In genomic region chr8:60404994-60405548, GRCm38 (mm10) we compare ENCODE assay signal across 24 mouse cellular contexts.
DNase-seq lines count a peak whose midpoint lies in the region; ATAC-seq and TF ChIP-seq lines count a peak whose summit lies in the region.
"Had no signal": no experiment of that assay in that cellular context is flagged by ENCODE, and none has a peak within 500 bp of the region (broad histone marks: within the 10 kb centered on the region; RNA-seq: fewer than 3 reads in every experiment).

No protein-coding gene starts in this region.

- H3K4me1 ChIP-seq in heart, embryonic 11.5 days (ENCODE audit: control insufficient read depth, insufficient read depth, low read length) = no peaks in the 10 kb centered on the region; the same call in 1 of the 2 replicates
- no peaks in the 10 kb centered on the region for H3K4me1 ChIP-seq in kidney, embryonic 14.5 days (ENCODE audit: control insufficient read depth, insufficient read depth, low read length)
- 0 out of 2 replicates have a peak, but pooled peaks cover 6% of the 10 kb centered on the region for H3K4me1 ChIP-seq in embryonic facial prominence, embryonic 10.5 days
- no peaks in the 10 kb centered on the region for H3K4me1 ChIP-seq in heart, postnatal 0 days (ENCODE audit: control insufficient read depth, insufficient read depth)
- H3K4me1 ChIP-seq in hindbrain, embryonic 11.5 days (replicated peaks; ENCODE audit: control insufficient read depth, insufficient read depth, low read length) = no peaks in the 10 kb centered on the region
- H3K4me1 ChIP-seq: limb, embryonic 13.5 days; liver, embryonic 12.5 days; neural tube, embryonic 13.5 days had no signal

- no peak overlapping the region for H3K27ac ChIP-seq in heart, embryonic 11.5 days (ENCODE audit: low read depth, low read length)
- no peak overlapping the region for H3K27ac ChIP-seq in kidney, embryonic 14.5 days (ENCODE audit: low read depth, low read length)
- H3K27ac ChIP-seq in embryonic facial prominence, embryonic 10.5 days (replicated peaks) = no peak overlapping the region
- no peak overlapping the region for H3K27ac ChIP-seq in heart, postnatal 0 days (ENCODE audit: low read depth)
- no peak overlapping the region for H3K27ac ChIP-seq in hindbrain, embryonic 11.5 days (ENCODE audit: low read depth, low read length)
- H3K27ac ChIP-seq: embryonic facial prominence, embryonic 13.5 days; gastrocnemius, adult 2 months; limb, embryonic 13.5 days; liver, embryonic 12.5 days had no signal

- DNase-seq in heart, postnatal 36 days = no peak
- peak; percentile 15 for DNase-seq in kidney, postnatal 14 days
- DNase-seq in embryonic facial prominence, embryonic 10.5 days (ENCODE audit: low spot score) = peak; percentile 11
- peak; percentile 33 for DNase-seq in heart, postnatal 0 days (ENCODE audit: low spot score)
- DNase-seq in hindbrain, embryonic 11.5 days (ENCODE audit: low spot score) = no peak
- DNase-seq: adrenal gland, postnatal 36 days; cerebellum, adult 11 months; cerebellum, adult 9-11 months; gastrocnemius, adult 2 months; kidney, postnatal 36 days; lung, adult 18-20 months; thymus, postnatal 14 days had no signal

- no peaks in the 10 kb centered on the region for H3K36me3 ChIP-seq in heart, embryonic 11.5 days (ENCODE audit: control insufficient read depth, insufficient read depth, low read length)
- H3K36me3 ChIP-seq in kidney, embryonic 14.5 days (ENCODE audit: control insufficient read depth, insufficient read depth, low read length) = no peaks in the 10 kb centered on the region
- no peaks in the 10 kb centered on the region for H3K36me3 ChIP-seq in embryonic facial prominence, embryonic 10.5 days (replicated peaks)
- no peaks in the 10 kb centered on the region for H3K36me3 ChIP-seq in heart, postnatal 0 days (replicated peaks; ENCODE audit: control insufficient read depth, insufficient read depth, low read length)
- H3K36me3 ChIP-seq in hindbrain, embryonic 11.5 days (ENCODE audit: control insufficient read depth, insufficient read depth, low read length) = no peaks in the 10 kb centered on the region
- H3K36me3 ChIP-seq: embryonic facial prominence, embryonic 13.5 days; limb, embryonic 13.5 days; liver, embryonic 12.5 days; neural tube, embryonic 13.5 days had no signal

- no peaks in the 10 kb centered on the region for H3K27me3 ChIP-seq in heart, embryonic 11.5 days (ENCODE audit: control insufficient read depth, insufficient read depth, low read length)
- H3K27me3 ChIP-seq in kidney, embryonic 14.5 days (ENCODE audit: control insufficient read depth, insufficient read depth, low read length) = no peaks in the 10 kb centered on the region
- no peaks in the 10 kb centered on the region for H3K27me3 ChIP-seq in embryonic facial prominence, embryonic 10.5 days (replicated peaks; ENCODE audit: low read depth, poor library complexity, severe bottlenecking)
- H3K27me3 ChIP-seq in heart, postnatal 0 days (ENCODE audit: control insufficient read depth, insufficient read depth, low read length) = no peaks in the 10 kb centered on the region
- H3K27me3 ChIP-seq in hindbrain, embryonic 11.5 days (ENCODE audit: control insufficient read depth, insufficient read depth, low read length) = no peaks in the 10 kb centered on the region
- H3K27me3 ChIP-seq: embryonic facial prominence, embryonic 13.5 days; limb, embryonic 13.5 days; liver, embryonic 12.5 days; neural tube, embryonic 13.5 days had no signal

- H3K9me3 ChIP-seq in heart, embryonic 11.5 days (replicated peaks; ENCODE audit: control insufficient read depth, low read length) = no peaks in the 10 kb centered on the region
- H3K9me3 ChIP-seq in kidney, embryonic 14.5 days (ENCODE audit: control insufficient read depth, low read length) = no peaks in the 10 kb centered on the region
- no peaks in the 10 kb centered on the region for H3K9me3 ChIP-seq in embryonic facial prominence, embryonic 10.5 days
- no peaks in the 10 kb centered on the region for H3K9me3 ChIP-seq in heart, postnatal 0 days (replicated peaks; ENCODE audit: control insufficient read depth, low read length)
- H3K9me3 ChIP-seq in hindbrain, embryonic 11.5 days (ENCODE audit: control insufficient read depth, low read length) = no peaks in the 10 kb centered on the region
- H3K9me3 ChIP-seq: embryonic facial prominence, embryonic 13.5 days; limb, embryonic 13.5 days; liver, embryonic 12.5 days; neural tube, embryonic 13.5 days had no signal

- no peak overlapping the region for H3K9ac ChIP-seq in heart, embryonic 11.5 days (ENCODE audit: low read depth, low read length)
- H3K9ac ChIP-seq in kidney, embryonic 14.5 days (ENCODE audit: low read depth, low read length) = no peak overlapping the region
- H3K9ac ChIP-seq in heart, postnatal 0 days (replicated peaks; ENCODE audit: low read depth, low read length) = no peak overlapping the region
- no peak overlapping the region for H3K9ac ChIP-seq in hindbrain, embryonic 11.5 days (ENCODE audit: low read depth, low read length)
- H3K9ac ChIP-seq: embryonic facial prominence, embryonic 13.5 days; limb, embryonic 13.5 days; liver, embryonic 12.5 days; neural tube, embryonic 13.5 days had no signal

- ATAC-seq in heart, embryonic 11.5 days (replicated peaks; ENCODE audit: insufficient number of reproducible peaks, low FRiP score, low TSS enrichment) = peak; percentile 65; the same call in 1 of the 2 replicates
- ATAC-seq in kidney, embryonic 14.5 days (ENCODE audit: low FRiP score, low TSS enrichment) = no peak
- 0 out of 2 replicates have a peak, but pooled peaks have one; percentile 33 for ATAC-seq in heart, postnatal 0 days (ENCODE audit: insufficient read depth, low read depth)
- no peak for ATAC-seq in hindbrain, embryonic 11.5 days (ENCODE audit: low FRiP score)
- ATAC-seq: CD4-positive, CD25-positive, alpha-beta regulatory T cell, adult 4 months; forebrain, embryonic 14.5 days; hindbrain, embryonic 16.5 days; intestine, postnatal 0 days; liver, embryonic 12.5 days; midbrain, embryonic 16.5 days had no signal

- H3K4me2 ChIP-seq in heart, embryonic 11.5 days = no peak overlapping the region
- no peak overlapping the region for H3K4me2 ChIP-seq in kidney, embryonic 14.5 days (replicated peaks; ENCODE audit: low read depth, low read length)
- no peak overlapping the region for H3K4me2 ChIP-seq in heart, postnatal 0 days (ENCODE audit: low read depth, low read length)
- no peak overlapping the region for H3K4me2 ChIP-seq in hindbrain, embryonic 11.5 days (replicated peaks; ENCODE audit: low read depth, low read length)
- H3K4me2 ChIP-seq: embryonic facial prominence, embryonic 13.5 days; limb, embryonic 13.5 days; liver, embryonic 12.5 days; neural tube, embryonic 13.5 days had no signal

- intact Hi-C loops in heart, postnatal 36 days (cut with DNase I) = no loop called here

- TF ChIP-seq EP300 in heart, postnatal 0 days (IDR thresholded peaks at IDR 0.05; ENCODE audit: low read depth) = no peak

- no peak for TF ChIP-seq CTCF in heart, postnatal 0 days (IDR thresholded peaks at IDR 0.05; ENCODE audit: low read depth)

- 17% methylated on average over 6 of the region's 6 CpGs for WGBS in heart, embryonic 11.5 days (ENCODE audit: insufficient replicate concordance)
- WGBS in kidney, embryonic 14.5 days = 62% methylated on average over 6 of the region's 6 CpGs
- WGBS in embryonic facial prominence, embryonic 10.5 days = 64% methylated on average over 6 of the region's 6 CpGs
- 12% methylated on average over 6 of the region's 6 CpGs for WGBS in heart, postnatal 0 days
- WGBS in hindbrain, embryonic 11.5 days = 78% methylated on average over 6 of the region's 6 CpGs

- no peak overlapping the region for H3K4me3 ChIP-seq in heart, embryonic 11.5 days (ENCODE audit: low read depth, low read length)
- no peak overlapping the region for H3K4me3 ChIP-seq in kidney, embryonic 14.5 days (ENCODE audit: low read length)
- H3K4me3 ChIP-seq in embryonic facial prominence, embryonic 10.5 days = no peak overlapping the region
- no peak overlapping the region for H3K4me3 ChIP-seq in heart, postnatal 0 days (ENCODE audit: low read depth, low read length)
- no peak overlapping the region for H3K4me3 ChIP-seq in hindbrain, embryonic 11.5 days (ENCODE audit: low read depth, low read length)
- H3K4me3 ChIP-seq: embryonic facial prominence, embryonic 13.5 days; gastrocnemius, adult 2 months; limb, embryonic 13.5 days; liver, embryonic 12.5 days; myocyte; neural tube, embryonic 13.5 days had no signal

Comparison
In these comparisons a context has a peak if more than half of its experiments do, and no peak if none do; other contexts are left out.
1. DNase-seq: peak in kidney, postnatal 14 days (single experiment), embryonic facial prominence, embryonic 10.5 days (single experiment) and heart, postnatal 0 days (single experiment); none in heart, postnatal 36 days (0 of 2) and hindbrain, embryonic 11.5 days (single experiment).
2. ATAC-seq: peak in heart, embryonic 11.5 days (single experiment) and heart, postnatal 0 days (single experiment); none in kidney, embryonic 14.5 days (single experiment) and hindbrain, embryonic 11.5 days (single experiment).